Mouse (Mus musculus): ENCODE results near the gene Ric3.
"Not testable (repeated sequence)": the region's sequence is repeated elsewhere in the genome, so short reads cannot be mapped to it uniquely, and the experiment has no call there.

The Ric3 gene

DNA sequence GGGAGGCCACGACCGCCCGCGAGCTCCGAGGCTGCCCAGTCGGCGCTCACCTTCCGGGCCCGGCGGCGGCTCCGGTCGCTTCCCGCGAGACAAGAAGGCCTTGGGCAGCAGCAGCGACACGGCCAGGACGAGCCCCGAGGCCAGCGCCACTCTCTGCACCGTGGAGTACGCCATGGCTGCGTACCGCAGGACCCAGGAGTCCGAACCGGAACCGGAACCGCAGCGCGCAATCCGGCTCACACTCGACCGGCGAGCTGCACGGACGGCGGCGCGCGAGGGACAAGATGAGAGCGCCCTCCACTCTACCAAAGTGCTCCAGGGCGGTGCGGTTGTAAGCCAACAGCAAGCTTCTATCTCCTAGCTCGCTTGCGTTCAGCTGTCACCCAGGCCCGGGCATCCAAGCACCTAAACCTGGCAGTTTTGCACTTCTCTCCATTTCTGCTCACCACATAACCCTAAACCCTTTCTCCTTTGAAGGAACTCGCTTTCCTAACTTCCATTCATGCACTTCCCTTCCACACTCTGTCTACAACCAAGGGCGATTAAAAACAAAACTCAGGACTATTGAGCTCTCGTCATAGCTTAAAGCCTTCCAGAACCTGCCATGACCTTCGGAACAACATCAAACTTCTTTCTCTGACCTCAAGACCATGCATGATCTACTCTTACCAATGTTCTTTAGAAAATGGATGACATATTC lies at the start of gene Ric3:
Gene Ric3 (minus strand): TSS at position 219 of the 700 bp plus-strand sequence.
- peak; percentile 80 for DNase-seq

DNA sequence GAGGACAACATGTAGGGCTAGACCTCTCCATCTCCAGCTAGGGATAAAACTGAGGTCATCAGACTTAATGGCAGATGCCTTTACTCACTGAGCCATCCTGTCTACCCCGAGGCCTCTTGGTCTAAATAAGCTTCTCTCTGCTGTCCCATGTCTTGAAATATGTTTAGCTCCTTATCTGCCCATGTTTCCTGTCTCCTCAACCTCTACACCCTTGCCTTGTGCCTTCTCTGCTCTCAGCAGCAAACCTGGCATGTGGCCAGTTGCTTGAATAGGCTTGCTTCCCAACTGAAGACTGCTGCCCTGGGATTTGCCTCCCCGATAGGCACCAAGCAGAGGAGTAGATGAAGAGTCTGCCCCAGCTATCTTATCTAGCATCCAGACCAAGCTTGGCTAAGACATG lies 48.4 kb upstream of the Ric3 start:
- DNase-seq = no peak

- no peak for DNase-seq
Measured at GRCm38 (mm10) chr7:109129946-109130686, 47.0 kb upstream of the Ric3 start.

- DNase-seq = peak; percentile 59
Measured at GRCm38 (mm10) chr7:109129442-109129841, 46.3 kb upstream of the Ric3 start.

- DNase-seq = no peak
Measured at GRCm38 (mm10) chr7:109115929-109116328, 32.8 kb upstream of the Ric3 start.

GRCm38 (mm10) chr7:109115488-109115887 lies 32.4 kb upstream of the Ric3 start:
- DNase-seq = not testable (repeated sequence)

- DNase-seq = peak; percentile 49
Measured at GRCm38 (mm10) chr7:109114950-109115349, 31.8 kb upstream of the Ric3 start.

DNA sequence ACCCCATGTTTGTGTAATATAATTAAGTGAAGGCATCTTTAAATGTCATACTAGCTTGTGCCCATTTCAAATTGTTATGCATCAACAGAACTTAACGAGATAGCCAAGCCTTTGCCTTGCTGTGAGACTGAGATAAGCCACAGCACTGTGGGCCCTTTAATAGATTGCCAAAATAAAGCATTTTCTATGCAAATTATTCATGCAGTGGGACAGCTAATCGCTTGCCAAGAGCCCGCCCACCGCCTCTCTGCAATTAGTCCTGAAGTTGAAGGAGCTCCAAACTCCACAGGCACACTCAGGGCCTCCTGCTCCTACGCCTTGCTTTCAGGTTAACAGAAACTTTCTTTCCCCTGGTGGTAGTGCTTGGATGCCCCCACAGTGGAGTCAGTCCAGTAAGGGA lies 27.9 kb upstream of the Ric3 start:
- DNase-seq = no peak

- no peak for DNase-seq
Measured at GRCm38 (mm10) chr7:109104894-109105293, 21.8 kb upstream of the Ric3 start.

DNA sequence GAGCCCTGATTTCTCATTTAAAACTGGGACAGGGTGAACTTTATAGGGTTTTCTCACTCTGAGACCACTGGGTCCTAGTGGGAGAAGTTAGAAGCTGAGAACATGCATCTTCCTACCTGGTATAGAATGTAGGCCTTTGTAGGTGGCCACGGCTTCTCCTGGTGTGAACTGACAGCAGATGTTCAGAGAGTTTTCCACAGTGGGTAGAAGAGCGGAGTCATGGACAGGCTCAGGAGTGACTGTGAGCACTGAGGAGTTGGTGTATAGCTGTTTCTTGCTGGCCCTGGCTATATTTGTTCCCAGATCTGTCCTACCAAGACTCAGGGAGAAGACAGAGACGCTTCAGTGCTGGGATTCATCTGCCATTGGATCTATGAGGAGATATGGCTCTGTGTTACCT lies 18.0 kb upstream of the Ric3 start:
- DNase-seq = no peak

DNA sequence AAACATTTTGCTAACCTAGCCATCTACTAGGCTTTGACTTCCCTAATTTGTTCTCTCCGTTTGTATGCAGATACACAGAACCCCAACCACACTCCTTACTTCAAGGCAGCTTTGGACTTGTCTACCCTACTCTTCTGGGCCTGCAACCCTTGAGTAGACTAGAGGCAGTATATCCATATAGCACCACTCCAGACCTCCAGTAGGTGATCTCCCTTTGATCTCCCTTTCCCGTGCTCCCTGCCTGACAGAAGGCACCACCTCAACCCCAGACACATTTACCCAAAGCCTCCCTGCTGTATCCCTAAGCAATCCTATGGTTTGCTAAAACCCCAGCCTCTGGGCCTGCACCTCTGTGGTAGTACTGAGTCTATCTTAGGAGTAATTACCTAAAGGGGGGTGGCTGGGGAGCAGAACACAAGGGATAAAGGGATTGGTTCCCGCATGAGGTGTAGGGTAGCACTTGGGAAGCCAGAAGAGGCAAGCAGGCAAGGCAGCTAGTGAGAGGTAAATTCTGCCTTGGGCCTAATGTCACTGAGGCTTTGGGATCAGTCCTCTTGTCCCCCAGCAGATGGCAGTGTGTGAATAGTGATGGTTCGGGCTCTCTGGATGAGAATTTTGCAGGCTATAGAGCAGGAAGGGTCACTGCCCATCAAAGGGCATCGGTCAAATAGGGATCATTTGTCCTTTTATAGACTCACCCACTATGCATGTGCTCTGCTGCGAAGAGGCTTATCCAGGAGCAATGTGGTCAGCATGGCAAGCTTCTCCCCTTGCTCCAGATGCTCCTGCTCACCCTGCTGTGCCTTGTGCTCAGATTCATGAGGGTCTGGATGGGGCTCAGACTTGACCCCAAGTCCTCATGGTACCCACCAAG lies 15.3 kb upstream of the Ric3 start:
- DNase-seq = peak; percentile 70

- no peak for DNase-seq
Measured at GRCm38 (mm10) chr7:109097203-109097602, 14.1 kb upstream of the Ric3 start.

DNA sequence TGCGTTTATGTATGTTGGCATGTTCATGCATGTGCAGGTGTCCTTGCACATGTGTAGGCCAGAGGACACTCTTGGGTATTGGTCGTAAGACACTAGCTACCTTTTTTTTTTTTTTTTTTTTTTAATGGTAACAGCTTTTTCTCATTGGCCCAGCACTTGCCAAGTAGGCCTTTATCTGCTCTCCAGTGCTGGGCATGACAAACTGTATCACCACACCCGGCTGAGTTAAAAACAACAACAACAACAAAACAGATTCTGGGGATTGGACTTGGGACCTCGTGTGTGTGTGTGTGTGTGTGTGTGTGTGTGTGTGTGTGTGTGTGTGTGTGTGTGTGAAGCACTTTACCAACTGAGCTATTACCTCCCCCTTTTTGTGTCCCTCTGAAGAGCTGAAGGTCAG lies 13.5 kb upstream of the Ric3 start:
- DNase-seq = no peak

GRCm38 (mm10) chr7:109094294-109094693 lies 11.2 kb upstream of the Ric3 start:
- no peak for DNase-seq

GRCm38 (mm10) chr7:109091316-109091715 lies 8.2 kb upstream of the Ric3 start:
- DNase-seq = not testable (repeated sequence)

- no peak for DNase-seq
Measured at GRCm38 (mm10) chr7:109086946-109087345, 3.8 kb upstream of the Ric3 start.

DNA sequence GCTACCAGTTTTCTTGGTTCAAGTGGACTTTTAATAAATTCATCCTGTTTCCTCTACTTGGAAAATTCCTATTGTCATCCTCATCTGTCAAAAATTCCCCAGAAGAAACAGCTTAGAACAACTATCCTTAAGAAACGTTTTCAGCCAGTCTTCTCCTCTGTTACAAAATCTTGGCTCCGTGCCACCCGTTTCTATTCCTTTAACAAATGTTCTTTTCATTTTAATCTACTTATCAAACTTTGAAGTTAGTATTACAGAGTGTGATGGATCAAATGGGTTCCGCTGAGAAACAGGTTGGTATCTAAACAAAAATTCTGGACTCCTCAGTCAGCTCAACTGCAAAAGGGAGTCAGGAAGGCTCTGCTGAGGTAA lies 668 bp upstream of the Ric3 start:
- no peak for DNase-seq

- DNase-seq = peak; percentile 68
Measured at GRCm38 (mm10) chr7:109082269-109083112, 640 bp downstream of the Ric3 start.

DNA sequence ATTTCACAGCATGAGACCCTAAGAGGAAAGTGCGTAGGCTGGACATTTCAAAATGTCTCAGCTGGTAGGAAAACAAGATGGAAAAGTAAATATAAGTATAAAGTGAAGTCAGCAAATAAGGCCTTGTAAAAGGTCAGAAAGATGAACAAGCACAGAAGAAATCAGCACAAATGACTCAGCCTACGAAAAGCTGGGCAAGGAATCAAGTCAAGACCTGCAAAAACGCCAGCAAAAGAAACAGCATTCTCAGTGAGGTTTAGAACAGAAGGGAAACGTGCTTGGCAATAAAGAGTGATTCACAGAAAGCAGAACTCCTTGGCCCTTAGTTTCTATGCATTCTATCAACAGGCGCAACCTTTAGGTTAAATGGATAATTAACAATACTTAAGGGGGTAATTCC lies 10.8 kb downstream of the Ric3 start:
- no peak for DNase-seq

DNA sequence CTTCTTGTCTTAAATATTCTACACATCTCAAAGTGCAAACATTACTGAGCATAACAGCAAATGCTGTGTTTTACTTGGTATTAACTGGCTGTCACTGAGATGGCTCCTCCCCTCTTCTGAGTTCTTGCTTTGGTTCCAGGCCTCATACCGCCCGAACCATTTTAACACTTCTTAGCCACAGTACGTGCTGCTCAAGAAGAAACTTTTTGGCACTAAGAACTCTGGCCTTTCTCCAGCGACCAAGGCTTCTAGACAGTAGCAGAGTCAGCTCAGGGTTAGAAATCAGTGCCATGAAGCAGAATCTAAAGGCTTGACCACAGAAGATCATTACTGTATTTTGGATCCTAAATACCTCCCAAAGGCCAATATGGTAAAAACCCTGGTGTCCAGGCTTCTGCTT lies 13.5 kb downstream of the Ric3 start:
- no peak for DNase-seq

DNA sequence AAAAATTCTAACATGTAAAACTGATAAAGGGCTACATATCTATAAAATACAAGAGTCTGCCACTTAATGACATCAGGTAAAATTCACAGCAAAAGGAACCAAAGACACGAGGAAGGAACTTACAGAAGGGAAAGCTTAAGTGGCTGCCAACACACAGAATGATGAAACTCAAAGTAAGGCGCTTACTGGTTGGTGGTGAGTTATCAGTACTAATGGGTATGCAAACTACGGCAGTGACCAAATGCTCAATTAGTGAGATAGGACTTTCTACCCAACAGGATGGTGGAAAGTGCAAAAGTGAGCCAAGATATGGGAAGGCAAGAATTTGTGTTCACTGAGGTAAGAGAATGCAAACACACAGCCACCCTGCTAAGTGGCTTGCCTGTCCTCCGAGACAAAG lies 23.6 kb downstream of the Ric3 start:
- no peak for DNase-seq

DNA sequence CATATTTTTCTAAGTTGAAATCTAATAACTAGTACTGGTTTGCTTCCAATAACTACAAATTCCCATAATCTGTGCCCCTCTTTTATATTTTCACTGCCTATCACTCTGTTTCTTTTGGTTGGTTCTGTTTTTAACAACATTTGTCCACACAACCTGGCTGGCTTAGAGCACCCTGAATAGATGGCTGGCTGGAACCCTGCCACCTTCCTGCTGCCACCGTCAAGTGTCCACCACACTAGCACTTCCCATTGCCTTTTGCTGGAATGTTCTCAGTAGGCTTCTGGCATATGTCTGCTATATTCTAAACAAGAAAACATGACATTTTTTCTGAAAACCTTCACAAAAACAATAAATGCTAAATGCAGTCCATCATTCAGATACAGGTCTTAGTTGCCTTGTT lies 32.3 kb downstream of the Ric3 start:
- DNase-seq = no peak

DNA sequence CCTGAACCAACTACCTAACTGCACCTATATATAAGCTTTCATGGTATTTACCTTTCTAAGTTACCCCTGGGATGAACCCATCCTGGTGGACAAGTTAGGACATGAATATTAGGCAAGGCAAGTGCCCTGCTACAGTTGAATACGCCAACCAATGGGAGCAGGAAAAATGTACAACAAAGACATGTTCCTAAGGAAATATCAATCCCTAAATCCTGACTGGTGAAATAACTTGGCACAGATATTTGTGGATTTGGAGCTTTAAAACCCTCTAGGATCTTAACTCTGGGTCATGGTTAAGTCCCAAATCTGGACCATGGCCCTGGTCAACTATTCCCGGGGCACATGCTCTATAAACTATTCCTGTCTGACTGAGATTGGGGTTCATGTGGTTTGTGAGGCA lies 37.3 kb downstream of the Ric3 start:
- DNase-seq = no peak

Data from embryo, embryonic 11 days (tissue).